Mouse (Mus musculus) small intestine, adult 10 weeks (tissue): ENCODE measurements around the gene Kdelr3. TPM values are rescaled to one million over a fixed set of nuclear protein-coding genes. Genes with fewer than 3 reads are reported as not detected.

Experiments used
- polyA plus RNA-seq: library from polyadenylated mRNA; stranded (reverse); fragments of 350-450 nt; fragmentation: Illumina TruSeq; extraction: RNeasy Lipid Tissue Mini Kit (QIAGEN cat#74804); gene quantifications from one replicate; pipeline ENCODE4 v1.2.3, GENCODE M21; 2014; ENCODE audit warnings: low replicate concordance

Kdelr3 gene
- polyA plus RNA-seq, result 6.1 TPM

GRCm38 (mm10) chr15:79516171-79517096 is at the start of gene Kdelr3:
Gene Kdelr3 (plus strand): TSS chr15:79516411.

DNA sequence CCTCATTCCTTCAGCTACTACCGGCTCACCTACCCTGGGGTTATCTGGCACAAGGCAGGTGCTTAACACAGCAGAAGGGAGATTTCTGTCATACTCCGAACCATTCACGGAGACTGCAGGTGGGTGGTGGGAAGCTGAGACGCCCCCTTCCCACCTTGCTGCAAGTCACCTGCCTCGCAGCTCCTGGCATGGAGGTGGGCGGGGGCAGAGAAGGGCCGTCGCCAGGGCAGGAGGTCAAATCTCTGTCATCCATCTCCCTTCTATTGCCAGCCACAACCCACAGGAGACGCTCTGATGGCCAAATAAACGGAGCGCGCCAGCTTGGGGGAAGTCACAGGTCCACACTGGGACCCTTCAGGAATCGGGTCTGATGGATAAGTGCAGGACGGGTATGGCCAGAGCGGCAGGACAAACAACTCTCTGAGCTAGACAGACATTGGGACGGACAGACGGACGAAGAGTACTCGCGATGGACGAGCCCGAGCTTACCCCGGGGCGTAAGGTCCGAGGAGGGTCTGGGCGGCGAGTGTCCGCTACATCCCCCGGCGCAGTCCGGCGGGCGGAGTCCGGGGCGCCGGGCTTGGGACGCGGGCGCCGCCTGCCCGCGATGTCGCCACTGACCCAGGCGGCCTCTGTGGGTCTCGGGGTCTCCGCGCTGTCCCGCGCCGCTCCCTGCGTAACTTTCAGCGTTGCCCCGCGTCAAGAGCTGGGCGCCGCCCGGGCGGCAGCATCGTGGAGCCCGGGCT is 11.3 kb upstream of the Kdelr3 start, which contains the start of gene Kcnj4:
TSS of gene Kcnj4 (minus strand) at position 535 of the 746 bp plus-strand sequence.

DNA sequence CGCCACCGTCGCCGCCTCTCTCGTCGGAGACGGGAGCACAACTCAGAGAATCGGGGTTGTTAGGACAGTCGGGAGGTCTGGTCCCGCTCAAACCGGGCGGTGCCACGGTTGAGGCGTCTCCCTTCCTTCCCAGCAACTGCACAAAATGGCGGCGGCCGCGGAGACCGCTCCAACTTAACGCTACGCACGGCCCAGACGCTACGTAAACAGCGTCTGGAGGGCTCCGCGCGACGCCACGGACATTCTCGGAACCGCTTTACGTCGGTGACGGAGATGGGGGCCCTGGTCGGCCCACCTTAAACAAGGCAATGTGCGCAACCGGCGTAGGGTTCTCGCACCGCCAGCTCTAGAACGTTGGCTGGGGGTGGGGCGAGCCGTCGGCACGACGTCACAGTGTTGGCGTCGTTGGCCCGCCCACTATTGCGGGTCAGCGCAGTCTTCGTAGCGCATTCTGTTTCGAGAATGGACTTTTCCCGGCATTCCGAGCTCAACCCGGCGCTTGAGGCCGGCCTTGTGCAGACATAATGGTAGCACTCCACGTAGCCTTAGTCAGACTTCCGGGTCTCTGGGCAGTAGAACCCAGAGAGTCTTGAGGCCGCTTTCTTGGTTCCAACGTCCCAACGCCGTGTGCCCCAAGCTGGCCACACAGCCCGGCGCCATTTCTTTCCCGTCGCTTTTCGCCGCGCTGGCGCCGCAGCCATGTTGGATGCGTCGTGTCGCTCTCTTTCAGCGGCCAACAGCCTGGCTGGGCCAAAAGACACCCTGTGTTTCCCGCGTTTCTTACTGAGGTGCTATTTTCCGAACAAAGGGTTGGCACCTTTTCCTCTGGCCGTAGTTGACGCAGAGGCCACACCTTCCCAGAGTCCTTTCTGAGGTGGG is 30.4 kb downstream of the Kdelr3 start, which contains the start of gene Ddx17:
TSS of gene Ddx17 (minus strand) at position 332 of the 879 bp plus-strand sequence.

Other genes with a start within 250 kb of the Kdelr3 start
- gene Baiap2l2, start 230.9 kb upstream of the Kdelr3 start, polyA plus RNA-seq, result 15.6 TPM
- 0.22 TPM for gene Pla2g6, start 188.0 kb upstream of the Kdelr3 start, polyA plus RNA-seq
- 1.4 TPM for gene Maff, start 169.8 kb upstream of the Kdelr3 start, polyA plus RNA-seq
- 5.6 TPM for gene Tmem184b, start 112.8 kb upstream of the Kdelr3 start, polyA plus RNA-seq
- 4.5 TPM for gene Csnk1e, start 60.8 kb upstream of the Kdelr3 start, polyA plus RNA-seq
- gene Kcnj4, start 11.2 kb upstream of the Kdelr3 start, polyA plus RNA-seq, result not detected
- 274 TPM for gene Ddx17, start 30.3 kb downstream of the Kdelr3 start, polyA plus RNA-seq
- gene Dmc1, start 88.7 kb downstream of the Kdelr3 start, polyA plus RNA-seq, result not detected
- 0.63 TPM for gene Fam227a, start 142.5 kb downstream of the Kdelr3 start, polyA plus RNA-seq
- gene Cby1, start 142.8 kb downstream of the Kdelr3 start, polyA plus RNA-seq, result 0.52 TPM
- 369 TPM for gene Tomm22, start 154.4 kb downstream of the Kdelr3 start, polyA plus RNA-seq
- gene Josd1, start 171.5 kb downstream of the Kdelr3 start, polyA plus RNA-seq, result 10.2 TPM
- 0.63 TPM for gene Gtpbp1, start 174.4 kb downstream of the Kdelr3 start, polyA plus RNA-seq
- gene Sun2, start 226.1 kb downstream of the Kdelr3 start, polyA plus RNA-seq, result 1.5 TPM